Mouse (Mus musculus): ENCODE measurements around the gene Ccna1. TPM values are rescaled to one million over a fixed set of nuclear protein-coding genes. Genes with fewer than 3 reads are reported as not detected.

The Ccna1 gene
- total RNA-seq, 1 experiment: 0.76 TPM

- no peak for TF ChIP-seq ZC3H11A (IDR thresholded peaks at IDR 0.05; ENCODE audit: borderline replicate concordance, low read depth, low read length)
- no peak for TF ChIP-seq ZNF384 (IDR thresholded peaks at IDR 0.05; ENCODE audit: low read depth, low read length)
- no peak for TF ChIP-seq MAFK (IDR thresholded peaks at IDR 0.05; ENCODE audit: insufficient read depth, low read depth, low read length)
- no peak for TF ChIP-seq HCFC1 (IDR thresholded peaks at IDR 0.05; ENCODE audit: borderline replicate concordance, insufficient read depth, low read length)
- no peak for TF ChIP-seq CHD2 (IDR thresholded peaks at IDR 0.05; ENCODE audit: low read depth, low read length)
- in situ Hi-C loops (cut with MboI; ENCODE audit: low sequenced_read_pairs in 2 of 2, unreplicated experiment in 2 of 2): no loop called here
- Histone ChIP-seq H3K9me3 (ENCODE audit: control insufficient read depth, insufficient read depth, low read depth, low read length) (no peaks in the 10 kb centered on the region), H3K9ac (ENCODE audit: insufficient read depth, low read depth, low read length, poor library complexity, severe bottlenecking) (no peak overlapping the region), H3K4me3 (ENCODE audit: insufficient read depth in 1 of 2, low read depth in 1 of 2, low read length in 2 of 2, poor library complexity in 1 of 2, severe bottlenecking in 1 of 2) (no peak overlapping the region), H3K27ac (ENCODE audit: insufficient read depth, low read depth, low read length, poor library complexity, severe bottlenecking) (no peak overlapping the region), H3K36me3 (ENCODE audit: control insufficient read depth, insufficient read depth, low read length, poor library complexity, severe bottlenecking) (no peaks in the 10 kb centered on the region), H3K4me1 (ENCODE audit: control insufficient read depth in 2 of 2, insufficient read depth in 2 of 2, low read length in 2 of 2, poor library complexity in 1 of 2) (no peaks in the 10 kb centered on the region)
- no peak for DNase-seq (ENCODE audit: low read depth, low spot score)
These were observed 20.0 kb upstream of the Ccna1 start for GRCm38 (mm10) chr3:55075294-55075648.

- in situ Hi-C loops (cut with MboI; ENCODE audit: low sequenced_read_pairs in 2 of 2, unreplicated experiment in 2 of 2): loop anchor here in 1 of 2 experiments (25.0 kb wide), 1 partner anchor 262 kb away; the partner anchor contains the start of gene Rfxap
- no peak for DNase-seq (ENCODE audit: low read depth, low spot score)
- H3K4me3 ChIP-seq (ENCODE audit: insufficient read depth in 1 of 2, low read depth in 1 of 2, low read length in 2 of 2, poor library complexity in 1 of 2, severe bottlenecking in 1 of 2): no peak overlapping the region
- no peak overlapping the region for H3K27ac ChIP-seq (ENCODE audit: insufficient read depth, low read depth, low read length, poor library complexity, severe bottlenecking)
- H3K36me3 ChIP-seq (ENCODE audit: control insufficient read depth, insufficient read depth, low read length, poor library complexity, severe bottlenecking): no peaks in the 10 kb centered on the region
- no peak overlapping the region for H3K9ac ChIP-seq (ENCODE audit: insufficient read depth, low read depth, low read length, poor library complexity, severe bottlenecking)
- H3K9me3 ChIP-seq (ENCODE audit: control insufficient read depth, insufficient read depth, low read depth, low read length): no peaks in the 10 kb centered on the region
- H3K4me1 ChIP-seq (ENCODE audit: control insufficient read depth in 2 of 2, insufficient read depth in 2 of 2, low read length in 2 of 2, poor library complexity in 1 of 2): no peaks in the 10 kb centered on the region
- TF ChIP-seq ZNF384 (IDR thresholded peaks at IDR 0.05; ENCODE audit: low read depth, low read length): no peak
- TF ChIP-seq MAFK (IDR thresholded peaks at IDR 0.05; ENCODE audit: insufficient read depth, low read depth, low read length): no peak
- TF ChIP-seq HCFC1 (IDR thresholded peaks at IDR 0.05; ENCODE audit: borderline replicate concordance, insufficient read depth, low read length): no peak
- TF ChIP-seq CHD2 (IDR thresholded peaks at IDR 0.05; ENCODE audit: low read depth, low read length): no peak
- no peak for TF ChIP-seq ZC3H11A (IDR thresholded peaks at IDR 0.05; ENCODE audit: borderline replicate concordance, low read depth, low read length)
These were observed 19.4 kb upstream of the Ccna1 start for GRCm38 (mm10) chr3:55074576-55075293.

GRCm38 (mm10) chr3:55067791-55068434, 12.6 kb upstream of the Ccna1 start:
- no peak for TF ChIP-seq CHD2 (IDR thresholded peaks at IDR 0.05; ENCODE audit: low read depth, low read length)
- no peak for TF ChIP-seq ZNF384 (IDR thresholded peaks at IDR 0.05; ENCODE audit: low read depth, low read length)
- TF ChIP-seq HCFC1 (IDR thresholded peaks at IDR 0.05; ENCODE audit: borderline replicate concordance, insufficient read depth, low read length): no peak
- no peak for TF ChIP-seq ZC3H11A (IDR thresholded peaks at IDR 0.05; ENCODE audit: borderline replicate concordance, low read depth, low read length)
- Histone ChIP-seq H3K4me3 (ENCODE audit: insufficient read depth in 1 of 2, low read depth in 1 of 2, low read length in 2 of 2, poor library complexity in 1 of 2, severe bottlenecking in 1 of 2) (no peak overlapping the region), H3K27ac (ENCODE audit: insufficient read depth, low read depth, low read length, poor library complexity, severe bottlenecking) (no peak overlapping the region), H3K36me3 (ENCODE audit: control insufficient read depth, insufficient read depth, low read length, poor library complexity, severe bottlenecking) (no peaks in the 10 kb centered on the region), H3K4me1 (ENCODE audit: control insufficient read depth in 2 of 2, insufficient read depth in 2 of 2, low read length in 2 of 2, poor library complexity in 1 of 2) (no peaks in the 10 kb centered on the region), H3K9ac (ENCODE audit: insufficient read depth, low read depth, low read length, poor library complexity, severe bottlenecking) (no peak overlapping the region), H3K9me3 (ENCODE audit: control insufficient read depth, insufficient read depth, low read depth, low read length) (no peaks in the 10 kb centered on the region)
- DNase-seq (ENCODE audit: low read depth, low spot score): no peak
- in situ Hi-C loops (cut with MboI; ENCODE audit: low sequenced_read_pairs in 2 of 2, unreplicated experiment in 2 of 2): loop anchor here (5.0 to 25.0 kb wide), 2 partner anchors 251 to 256 kb away; partner anchors contain the start of gene Rfxap (in 1 of the 2)

GRCm38 (mm10) chr3:55066666-55067023, 11.3 kb upstream of the Ccna1 start:
- DNase-seq (ENCODE audit: low read depth, low spot score): no peak
- no peak for TF ChIP-seq ZC3H11A (IDR thresholded peaks at IDR 0.05; ENCODE audit: borderline replicate concordance, low read depth, low read length)
- no peak for TF ChIP-seq HCFC1 (IDR thresholded peaks at IDR 0.05; ENCODE audit: borderline replicate concordance, insufficient read depth, low read length)
- no peak for TF ChIP-seq ZNF384 (IDR thresholded peaks at IDR 0.05; ENCODE audit: low read depth, low read length)
- no peak for TF ChIP-seq CHD2 (IDR thresholded peaks at IDR 0.05; ENCODE audit: low read depth, low read length)
- TF ChIP-seq MAFK (IDR thresholded peaks at IDR 0.05; ENCODE audit: insufficient read depth, low read depth, low read length): no peak

More at GRCm38 (mm10) chr3:55066666-55067023, 11.3 kb upstream of the Ccna1 start:
- Histone ChIP-seq H3K4me1 (ENCODE audit: control insufficient read depth in 2 of 2, insufficient read depth in 2 of 2, low read length in 2 of 2, poor library complexity in 1 of 2) (no peaks in the 10 kb centered on the region), H3K36me3 (ENCODE audit: control insufficient read depth, insufficient read depth, low read length, poor library complexity, severe bottlenecking) (no peaks in the 10 kb centered on the region), H3K9ac (ENCODE audit: insufficient read depth, low read depth, low read length, poor library complexity, severe bottlenecking) (no peak overlapping the region), H3K4me3 (ENCODE audit: insufficient read depth in 1 of 2, low read depth in 1 of 2, low read length in 2 of 2, poor library complexity in 1 of 2, severe bottlenecking in 1 of 2) (no peak overlapping the region), H3K9me3 (ENCODE audit: control insufficient read depth, insufficient read depth, low read depth, low read length) (no peaks in the 10 kb centered on the region), H3K27ac (ENCODE audit: insufficient read depth, low read depth, low read length, poor library complexity, severe bottlenecking) (no peak overlapping the region)
- in situ Hi-C loops (cut with MboI; ENCODE audit: low sequenced_read_pairs in 2 of 2, unreplicated experiment in 2 of 2): loop anchor here (5.0 to 25.0 kb wide), 2 partner anchors 249 to 254 kb away; partner anchors contain the start of gene Rfxap (in 1 of the 2)
